Mouse (Mus musculus) lung, embryonic 14.5 days (tissue): ENCODE data around the gene Sprr1a. TPM values are rescaled to one million over a fixed set of nuclear protein-coding genes. Genes with fewer than 3 reads are reported as not detected.

Experiments used
- ATAC-seq: fragments of 200-750 bp; cut with Nextera tagmentation; 2 replicates; pipeline ENCODE4 v1.8.0; 2017; ENCODE audit warnings: mild to moderate bottlenecking, moderate TSS enrichment, moderate library complexity; ENCODE audit not compliant: insufficient read depth
- DNase-seq: peaks from one replicate; pipeline ENCODE4 v3.0.0-alpha.2; 2015
- H3K27ac ChIP-seq: fragments of 300-500 bp; sonication (generic); 2 replicates; pipeline ENCODE4 v1.5.1; 2014; ENCODE audit warnings: low read depth, mild to moderate bottlenecking, moderate library complexity
- H3K27me3 ChIP-seq: fragments of 300-500 bp; sonication (generic); 2 replicates; pipeline ENCODE4 v1.6.1; 2014; ENCODE audit warnings: low read length, control low read depth; ENCODE audit not compliant: insufficient read depth
- H3K36me3 ChIP-seq: fragments of 300-500 bp; sonication (generic); 2 replicates; pipeline ENCODE4 v1.6.1; 2014; ENCODE audit warnings: control low read depth; ENCODE audit not compliant: insufficient read depth
- H3K4me1 ChIP-seq: fragments of 300-500 bp; sonication (generic); 2 replicates; pipeline ENCODE4 v1.6.1; 2014; ENCODE audit warnings: antibody characterized with exemption, control low read depth; ENCODE audit not compliant: insufficient read depth
- H3K4me2 ChIP-seq: fragments of 300-500 bp; sonication (generic); 2 replicates; pipeline ENCODE4 v1.6.1; 2014; ENCODE audit warnings: mild to moderate bottlenecking
- H3K4me3 ChIP-seq: fragments of 300-500 bp; sonication (generic); 2 replicates; pipeline ENCODE4 v1.5.1; 2014; ENCODE audit warnings: low read depth, low read length
- H3K9ac ChIP-seq: fragments of 300-500 bp; sonication (generic); 2 replicates; pipeline ENCODE4 v1.6.1; 2014
- H3K9me3 ChIP-seq: fragments of 300-500 bp; sonication (generic); 2 replicates; pipeline ENCODE4 v1.6.1; 2016; ENCODE audit warnings: low read depth, low read length, control low read depth
- CTCF ChIP-seq: IDR thresholded peaks from 2 replicates; pipeline ENCODE4 v1.5.1; 2016; ENCODE audit warnings: antibody characterized with exemption, low read depth
- WGBS: fragments of 180-500 bp; shearing (Covaris S2); extraction: QIAGEN DNeasy Blood & Tissue Kit; methylation state at CpG from one replicate; pipeline ENCODE4 v1.1.7; 2014; 5-methylcytosine and 5-hydroxymethylcytosine counted together
- polyA plus RNA-seq: library from polyadenylated mRNA; unstranded; fragments of >200 nt; fragmentation: Nextera tagmentation; extraction: Ambion mirVana; gene quantifications from 2 replicates; pipeline ENCODE4 v1.2.1, GENCODE M21; 2014

The Sprr1a gene
- polyA plus RNA-seq, 1 experiment from 2014 or later: not detected

- TF ChIP-seq CTCF: no peak
- H3K4me3 ChIP-seq: no peak within 1 kb of the TSS
- H3K27me3 ChIP-seq: no peaks in the 10 kb centered on the region
- 90% methylated on average over 3 of the region's 3 CpGs for WGBS
- H3K36me3 ChIP-seq: no peaks in the 10 kb centered on the region
- no peak within 1 kb of the TSS for H3K4me2 ChIP-seq
- no peak within 1 kb of the TSS for H3K9ac ChIP-seq
- H3K9me3 ChIP-seq: no peaks in the 10 kb centered on the region
- DNase-seq (no peak), ATAC-seq (no peak)
- no peaks in the 10 kb centered on the region for H3K4me1 ChIP-seq
- H3K27ac ChIP-seq: no peak within 1 kb of the TSS
Observed at GRCm38 (mm10) chr3:92438689-92439088, 47.0 kb downstream of the Sprr1a start, which contains the start of gene Sprr1b. Sprr1b (minus strand) TSS chr3:92438789.

Other genes starting within 250 kb of the Sprr1a start
- gene Sprr2a3, start 200.5 kb downstream of the Sprr1a start, polyA plus RNA-seq: not detected in 2 replicates
- gene Sprr2b, start 169.3 kb downstream of the Sprr1a start, polyA plus RNA-seq: not detected in 2 replicates
- gene Sprr2d, start 146.8 kb downstream of the Sprr1a start, polyA plus RNA-seq: not detected in 2 replicates
- gene Sprr2e, start 133.8 kb downstream of the Sprr1a start, polyA plus RNA-seq: not detected in 2 replicates
- gene Sprr2f, start 120.7 kb downstream of the Sprr1a start, polyA plus RNA-seq: not detected in 2 replicates
- gene Sprr2h, start 100.2 kb downstream of the Sprr1a start, polyA plus RNA-seq: not detected in 2 replicates
- not detected in 2 replicates for gene Sprr2i, start 77.9 kb downstream of the Sprr1a start, polyA plus RNA-seq
- not detected in 2 replicates for gene Sprr2j-ps, start 67.8 kb downstream of the Sprr1a start, polyA plus RNA-seq
- 7.7 and 7.9 TPM in 2 replicates for gene Gm9774, start 56.5 kb downstream of the Sprr1a start, polyA plus RNA-seq
- not detected in 2 replicates for gene Sprr2k, start 53.3 kb downstream of the Sprr1a start, polyA plus RNA-seq
- not detected in 2 replicates for gene Sprr1b, start 47.1 kb downstream of the Sprr1a start, polyA plus RNA-seq
- gene Sprr3, start 27.2 kb downstream of the Sprr1a start, polyA plus RNA-seq: not detected in 2 replicates
- not detected in 2 replicates for gene Sprr4, start 14.6 kb upstream of the Sprr1a start, polyA plus RNA-seq
- not detected in 2 replicates for gene 2310046K23Rik, start 48.6 kb upstream of the Sprr1a start, polyA plus RNA-seq
- 0.18 TPM in 1 of 2 replicates, not detected in the other for gene Ivl, start 87.8 kb upstream of the Sprr1a start, polyA plus RNA-seq
- gene Smcp, start 103.1 kb upstream of the Sprr1a start, polyA plus RNA-seq: not detected in 2 replicates
- gene 2210017I01Rik, start 121.6 kb upstream of the Sprr1a start, polyA plus RNA-seq: not detected in 2 replicates
- not detected in 2 replicates for gene Lce6a, start 135.8 kb upstream of the Sprr1a start, polyA plus RNA-seq
- not detected in 2 replicates for gene Lce1a1, start 162.4 kb upstream of the Sprr1a start, polyA plus RNA-seq
- not detected in 2 replicates for gene Lce1b, start 171.0 kb upstream of the Sprr1a start, polyA plus RNA-seq
- not detected in 2 replicates for gene Lce1a2, start 184.4 kb upstream of the Sprr1a start, polyA plus RNA-seq
- gene Lce1c, start 193.4 kb upstream of the Sprr1a start, polyA plus RNA-seq: not detected in 2 replicates
- not detected in 2 replicates for gene Lce1d, start 201.3 kb upstream of the Sprr1a start, polyA plus RNA-seq
- not detected in 2 replicates for gene Lce1e, start 223.2 kb upstream of the Sprr1a start, polyA plus RNA-seq
- gene Lce1f, start 234.5 kb upstream of the Sprr1a start, polyA plus RNA-seq: not detected in 2 replicates